8 mouse cellular contexts compared by ENCODE assay signal in genomic region chr1:156302911-156303749, GRCm38 (mm10). TPM values are rescaled to one million over a fixed set of nuclear protein-coding genes. Genes with fewer than 3 reads are reported as not detected.
DNase-seq lines count a peak whose midpoint lies in the region; ATAC-seq and TF ChIP-seq lines count a peak whose summit lies in the region.

TSS of gene Tdrd5 (minus strand) at chr1:156303664.

- H3K27me3 ChIP-seq in heart, adult 2 months (ENCODE audit: control insufficient read depth, insufficient read depth, low read length): peaks cover 11% of the 10 kb centered on the region
- peaks cover 50% of the 10 kb centered on the region for H3K27me3 ChIP-seq in intestine, embryonic 14.5 days (replicated peaks; ENCODE audit: control insufficient read depth, insufficient read depth, low read length)
- H3K27me3 ChIP-seq in limb, embryonic 13.5 days: peaks cover 65% of the 10 kb centered on the region

- H3K27ac ChIP-seq in heart, adult 2 months: no peak within 1 kb of the TSS
- no peak within 1 kb of the TSS for H3K27ac ChIP-seq in embryonic fibroblast, embryonic 13.5 days (ENCODE audit: insufficient read depth, low read length)
- no peak within 1 kb of the TSS for H3K27ac ChIP-seq in intestine, embryonic 14.5 days (ENCODE audit: low read depth)
- H3K27ac ChIP-seq in limb, embryonic 13.5 days: no peak within 1 kb of the TSS

- TF ChIP-seq POLR2A in heart, adult 2 months (IDR thresholded peaks at IDR 0.05; ENCODE audit: insufficient read depth, low read depth, low read length): no peak
- no peak for TF ChIP-seq POLR2A in embryonic fibroblast, embryonic 13.5 days (IDR thresholded peaks at IDR 0.05; ENCODE audit: low read depth, low read length)

- H3K36me3 ChIP-seq in heart, adult 2 months (ENCODE audit: control insufficient read depth, insufficient read depth, low read length): no peaks in the 10 kb centered on the region
- no peaks in the 10 kb centered on the region for H3K36me3 ChIP-seq in intestine, embryonic 14.5 days (ENCODE audit: control insufficient read depth, insufficient read depth, low read length)
- no peaks in the 10 kb centered on the region for H3K36me3 ChIP-seq in limb, embryonic 13.5 days

- no peak for TF ChIP-seq CTCF in heart, adult 2 months (IDR thresholded peaks at IDR 0.05)
- TF ChIP-seq CTCF in embryonic fibroblast, embryonic 13.5 days (IDR thresholded peaks at IDR 0.05; ENCODE audit: borderline replicate concordance, insufficient read depth, low read length): no peak

- H3K4me3 ChIP-seq in heart, adult 2 months: peak within 1 kb of the TSS; percentile 45
- H3K4me3 ChIP-seq in embryonic fibroblast, embryonic 13.5 days (ENCODE audit: insufficient read depth, low read length): peak within 1 kb of the TSS; percentile 35
- H3K4me3 ChIP-seq in intestine, embryonic 14.5 days (ENCODE audit: low read depth, low read length): peak within 1 kb of the TSS; percentile 65
- H3K4me3 ChIP-seq in limb, embryonic 13.5 days: peak within 1 kb of the TSS; percentile 67

- intact Hi-C loops in heart, adult 2 months (cut with DNase I): no loop called here

- ATAC-seq in intestine, embryonic 14.5 days (replicated peaks; ENCODE audit: low FRiP score, low TSS enrichment, low read depth): peak; percentile 81
- ATAC-seq in limb, embryonic 13.5 days (ENCODE audit: low FRiP score, low read depth): peak; percentile 72

- no peak for TF ChIP-seq EP300 in heart, adult 2 months (IDR thresholded peaks at IDR 0.05; ENCODE audit: insufficient read depth, low read depth, low read length)

- H3K9me3 ChIP-seq in intestine, embryonic 14.5 days (ENCODE audit: control insufficient read depth, low read length): 0 out of 2 replicates have a peak, but pooled peaks cover 3% of the 10 kb centered on the region
- 0 out of 2 replicates have a peak, but pooled peaks cover 3% of the 10 kb centered on the region for H3K9me3 ChIP-seq in limb, embryonic 13.5 days

- H3K4me2 ChIP-seq in intestine, embryonic 14.5 days (ENCODE audit: low read length): peak within 1 kb of the TSS; percentile 97
- peak within 1 kb of the TSS; percentile 99 for H3K4me2 ChIP-seq in limb, embryonic 13.5 days (replicated peaks)

- peak within 1 kb of the TSS; percentile 53 for H3K9ac ChIP-seq in heart, adult 2 months (ENCODE audit: low read depth, low read length)
- H3K9ac ChIP-seq in intestine, embryonic 14.5 days (ENCODE audit: low read length): peak within 1 kb of the TSS; percentile 40
- peak within 1 kb of the TSS; percentile 69 for H3K9ac ChIP-seq in limb, embryonic 13.5 days

- H3K79me2 ChIP-seq in heart, adult 2 months (replicated peaks; ENCODE audit: control insufficient read depth, insufficient read depth, low read length): no peaks in the 10 kb centered on the region

- under 1% methylated on average over 78 of the region's 85 CpGs for WGBS in heart, adult 2 months
- WGBS in intestine, embryonic 14.5 days: under 1% methylated on average over 73 of the region's 85 CpGs
- whole genome bisulfite sequencing in limb, embryonic 13.5 days: under 1% methylated on average over 77 of the region's 85 CpGs

- peak in 1 of 2 experiments; percentile 6 for DNase-seq in heart, adult 2 months
- no peak for DNase-seq in heart, adult 8-10 months (ENCODE audit: low spot score)
- peak; percentile 16 to 29 for DNase-seq in adrenal gland, postnatal 36 days
- peak; percentile 75 for DNase-seq in intestine, embryonic 14.5 days (ENCODE audit: low spot score)
- DNase-seq in naive thymus-derived CD4-positive, alpha-beta T cell, adult 2 months (ENCODE audit: low read depth): peak; percentile 43
- DNase-seq in thymus, postnatal 0 days (ENCODE audit: low spot score): peak; percentile 69

- peaks cover 1% of the 10 kb centered on the region; the same call in 1 of the 2 replicates for H3K4me1 ChIP-seq in heart, adult 2 months (ENCODE audit: control insufficient read depth, insufficient read depth, low read length)
- no peaks in the 10 kb centered on the region for H3K4me1 ChIP-seq in embryonic fibroblast, embryonic 13.5 days (ENCODE audit: control insufficient read depth, insufficient read depth, low read length)
- H3K4me1 ChIP-seq in intestine, embryonic 14.5 days (replicated peaks; ENCODE audit: control insufficient read depth, insufficient read depth, low read length): no peaks in the 10 kb centered on the region
- 0 out of 2 replicates have a peak, but pooled peaks cover 4% of the 10 kb centered on the region for H3K4me1 ChIP-seq in limb, embryonic 13.5 days

RNA-seq across cellular contexts. Expression of gene Tdrd5, which starts in this region (rescaled TPM):
- not detected for total RNA-seq in heart, adult 2 months (2021)
- polyA plus RNA-seq in heart, adult 2 months (2012; rRNA removed): not detected in 2 replicates
- total RNA-seq in heart, adult 8-10 months (2022): not detected
- under 1 TPM in 1 of 2 experiments, not detected in 1; 0.20 TPM for total RNA-seq in adrenal gland, postnatal 36 days (2021)
- 0.72 TPM in 1 of 2 replicates, not detected in the other for polyA plus RNA-seq in embryonic fibroblast, embryonic 13.5 days (2011; ENCODE audit: insufficient read length, low read depth, missing spikeins)
- polyA plus RNA-seq in intestine, embryonic 14.5 days (2014; fragmentation: Nextera tagmentation; extraction: Ambion mirVana): 0.89 and 0.93 TPM in 2 replicates
- 0.15 and 0.28 TPM in 2 replicates for polyA plus RNA-seq in limb, embryonic 13.5 days (2015; fragmentation: Nextera tagmentation; extraction: Ambion mirVana)
- polyA plus RNA-seq in thymus, postnatal 0 days (2015; fragmentation: Nextera tagmentation; extraction: Ambion mirVana): 20.7 and 24.0 TPM in 2 replicates

Comparison
In these comparisons a context has a peak if more than half of its experiments do, and no peak if none do; other contexts are left out.
1. RNA of gene Tdrd5 (polyA plus RNA-seq): 20.7 to 24.0 TPM in thymus, postnatal 0 days; 0.89 to 0.93 TPM in intestine, embryonic 14.5 days, 0.72 TPM in embryonic fibroblast, embryonic 13.5 days, 0.15 to 0.28 TPM in limb, embryonic 13.5 days and not detected in heart, adult 2 months; every median in the first group is over 10 times any median in the second.
2. Peak in DNase-seq in adrenal gland, postnatal 36 days; RNA of the gene not detected or under 1 TPM.
3. Peak in DNase-seq, ATAC-seq, H3K4me3 ChIP-seq, H3K9ac ChIP-seq and H3K4me2 ChIP-seq in intestine, embryonic 14.5 days; RNA of the gene not detected or under 1 TPM.
4. Peak in ATAC-seq, H3K4me3 ChIP-seq, H3K9ac ChIP-seq and H3K4me2 ChIP-seq in limb, embryonic 13.5 days; RNA of the gene not detected or under 1 TPM.
5. Peak in every context shown above with its lines, with median percentiles within 50 percentile points of each other: H3K4me3 ChIP-seq and H3K9ac ChIP-seq.